Mouse (Mus musculus) activated CD4-positive, CD25-positive, alpha-beta regulatory T cell, adult 9 weeks (primary cell): ENCODE data around the gene Fabp1. TPM values are rescaled to one million over a fixed set of nuclear protein-coding genes. Genes with fewer than 3 reads are reported as not detected.

Source experiments
- polyA plus RNA-seq: library from polyadenylated mRNA; unstranded; fragments of 100-300 nt; shearing (Covaris generic); gene quantifications from one replicate; pipeline ENCODE4 v1.2.1, GENCODE M21; 2017

Gene Fabp1
- polyA plus RNA-seq, result not detected

DNA sequence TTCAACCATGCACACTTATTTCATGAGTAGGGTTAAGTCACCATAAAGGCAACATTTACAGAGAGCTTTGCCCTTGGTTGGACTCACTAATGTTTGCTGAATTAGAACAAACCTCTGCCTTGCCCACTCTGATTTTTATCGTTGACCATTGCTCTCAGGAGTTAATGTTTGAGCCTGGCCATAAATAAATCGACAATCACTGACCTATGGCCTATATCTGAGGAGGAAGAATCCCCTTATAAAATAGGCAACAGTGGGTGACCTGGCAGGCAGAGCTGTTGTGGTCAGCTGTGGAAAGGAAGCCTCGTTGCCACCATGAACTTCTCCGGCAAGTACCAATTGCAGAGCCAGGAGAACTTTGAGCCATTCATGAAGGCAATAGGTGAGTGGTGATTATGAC lies at the start of gene Fabp1:
Fabp1 (plus strand) TSS at position 216 of the 400 bp plus-strand sequence.

Other genes with a start within 250 kb of the Fabp1 start
- gene Foxi3, start 243.3 kb upstream of the Fabp1 start, polyA plus RNA-seq, result not detected
- 3.8 TPM for gene Thnsl2, start 55.4 kb upstream of the Fabp1 start, polyA plus RNA-seq
- 108 TPM for gene Krcc1, start 71.8 kb downstream of the Fabp1 start, polyA plus RNA-seq
- not detected for gene Smyd1, start 122.4 kb downstream of the Fabp1 start, polyA plus RNA-seq
- 26.6 TPM for gene Cd8b1, start 123.0 kb downstream of the Fabp1 start, polyA plus RNA-seq
- gene Cd8a, start 173.6 kb downstream of the Fabp1 start, polyA plus RNA-seq, result 3.1 TPM
- gene Rmnd5a, start 240.8 kb downstream of the Fabp1 start, polyA plus RNA-seq, result 7.9 TPM